Mouse (Mus musculus) lung, postnatal 0 days (tissue): ENCODE measurements at regions not wholly inside any gene's neighbourhood (a gene's known extent, or its start where the extent isn't known, plus 50 kb on each side); places are given as distances from the start of the nearest gene placed in this dataset.

ENCODE experiments used
- CTCF ChIP-seq: IDR thresholded peaks from 2 replicates; pipeline ENCODE4 v1.5.1; 2016; ENCODE audit warnings: antibody characterized with exemption, mild to moderate bottlenecking
- EP300 ChIP-seq: IDR thresholded peaks from 2 replicates; pipeline ENCODE4 v1.6.1; 2016; ENCODE audit warnings: antibody characterized with exemption, mild to moderate bottlenecking, control low read depth

- TF ChIP-seq CTCF = no peak
- TF ChIP-seq EP300 = no peak
Measured at GRCm38 (mm10) chr12:92186448-92187132, 337.6 kb upstream of the Sel1l start.
